Mouse (Mus musculus): ENCODE measurements around the gene Serpina3a.

DNA sequence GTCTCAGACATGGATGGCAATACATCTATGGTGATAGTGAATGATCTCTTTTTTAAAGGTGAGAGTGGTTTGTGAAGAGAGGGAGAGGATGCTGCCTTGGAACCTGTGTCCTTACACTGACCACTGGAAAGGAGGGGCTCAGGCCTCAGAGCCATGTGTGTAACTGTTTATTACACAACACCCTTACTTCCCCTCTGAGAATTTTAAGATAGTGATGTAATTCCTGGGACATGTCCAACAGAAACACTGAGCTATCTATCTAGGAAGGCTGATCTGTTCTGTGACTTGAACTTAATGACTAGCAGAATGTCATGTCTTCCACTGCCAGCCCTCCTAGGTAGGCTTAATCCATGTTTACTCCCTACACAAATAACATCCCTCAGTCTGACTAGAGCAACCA, 18.5 kb downstream of the Serpina3a start:
- TF ChIP-seq CTCF (IDR thresholded peaks at IDR 0.05; ENCODE audit: control insufficient read depth, insufficient read depth, insufficient read length) (no peak), USF1 (IDR thresholded peaks at IDR 0.05; ENCODE audit: low read depth) (no peak), CEBPB (IDR thresholded peaks at IDR 0.05; ENCODE audit: low read depth) (no peak)
